Mouse (Mus musculus): ENCODE results near the gene Rab22a. TPM values are rescaled to one million over a fixed set of nuclear protein-coding genes. Genes with fewer than 3 reads are reported as not detected.

Gene Rab22a
- total RNA-seq (2023) = 10 to 100 TPM; 19.6 to 25.3 TPM

GRCm38 (mm10) chr2:173659057-173659925 is at the start of gene Rab22a:
Rab22a (plus strand) TSS chr2:173659760.

DNA sequence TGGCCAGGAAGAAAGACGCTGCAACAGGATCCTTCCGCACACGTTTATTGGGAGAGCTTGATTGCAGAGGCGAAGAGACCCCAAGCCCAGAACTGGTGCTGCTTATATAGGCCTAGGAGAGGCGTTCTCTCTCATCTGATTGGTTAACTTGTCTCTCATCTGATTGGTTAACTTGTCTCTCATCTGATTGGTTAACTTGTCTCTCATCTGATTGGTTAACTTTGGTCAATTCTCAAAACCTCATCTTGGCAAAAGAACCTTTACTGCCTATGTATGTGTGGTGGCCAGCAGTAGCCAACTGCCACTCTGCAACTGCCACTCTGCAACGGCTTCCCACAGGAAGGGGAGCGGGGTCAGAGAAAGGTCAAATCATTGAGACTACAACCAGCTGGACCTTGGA is 59.6 kb downstream of the Rab22a start, which contains the start of gene 1700010B08Rik:
Gene 1700010B08Rik, plus strand, starts transcription at position 301 of the 400 bp plus-strand sequence.

DNA sequence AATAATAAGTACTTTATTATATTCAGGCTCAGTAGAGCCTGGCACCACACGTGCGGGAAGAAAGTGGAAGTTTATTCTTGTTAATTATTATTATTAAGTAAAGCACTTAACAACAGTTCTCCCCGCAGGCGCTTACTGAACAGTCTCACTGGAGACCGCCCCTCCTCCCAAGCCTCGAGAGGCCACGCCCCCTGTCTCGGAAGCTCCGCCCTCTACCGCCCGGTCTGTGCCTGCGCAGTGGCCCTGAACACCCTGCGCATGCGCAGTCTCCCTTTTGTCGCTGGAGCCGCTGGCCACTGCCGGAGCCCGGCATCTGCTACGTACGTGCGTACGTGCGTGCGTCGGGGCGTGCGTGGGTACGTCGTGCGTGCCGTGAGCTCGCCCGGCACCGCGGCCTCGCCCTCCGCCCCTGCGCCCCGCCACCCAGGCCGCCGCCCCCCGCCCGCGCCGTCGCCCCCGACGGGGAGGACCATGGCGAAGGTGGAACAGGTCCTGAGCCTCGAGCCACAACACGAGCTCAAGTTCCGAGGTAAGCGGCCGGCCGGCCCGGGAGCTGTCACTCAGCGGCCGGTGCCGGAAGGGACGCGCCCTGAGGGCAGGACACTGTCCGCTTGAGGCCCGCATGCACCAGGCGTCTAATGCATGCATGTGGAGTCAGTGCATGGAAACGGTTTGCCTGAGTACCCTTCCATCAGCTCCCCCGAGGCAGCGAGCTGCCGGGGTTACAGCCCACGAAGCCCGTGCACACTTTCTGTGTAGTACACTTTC is 77.8 kb downstream of the Rab22a start, which contains the start of gene Vapb:
Gene Vapb, plus strand, starts transcription at position 290 of the 768 bp plus-strand sequence.

Other genes with a start within 250 kb of the Rab22a start
- not detected for gene 1700021F07Rik, start 137.2 kb upstream of the Rab22a start, total RNA-seq (2023)
- not detected for gene Ankrd60, start 81.4 kb upstream of the Rab22a start, total RNA-seq (2023)
- gene 1700010B08Rik, start 59.7 kb downstream of the Rab22a start, total RNA-seq (2023) = not detected
- 10 to 100 TPM; 75.5 to 81.2 TPM for gene Vapb, start 77.8 kb downstream of the Rab22a start, total RNA-seq (2023)

Measured in monocyte, adult 59 days (primary cell).